Mouse (Mus musculus) CH12.LX (cell line): ENCODE measurements around the gene C330021F23Rik. TPM values are rescaled to one million over a fixed set of nuclear protein-coding genes. Genes with fewer than 3 reads are reported as not detected.
A peak's percentile ranks its signal among the peaks of the same experiment; 100 is the strongest.
"Not testable (repeated sequence)": the region's sequence is repeated elsewhere in the genome, so short reads cannot be mapped to it uniquely, and the experiment has no call there.

Experiments
- DNase-seq: peaks from one replicate; pipeline ENCODE4 v3.0.0-alpha.2; 2013; ENCODE audit errors: extremely low read depth
- H3K27ac ChIP-seq: 2 replicates; pipeline ENCODE4 v1.5.1; 2012; ENCODE audit warnings: low read depth, mild to moderate bottlenecking, control low read depth, moderate library complexity; ENCODE audit not compliant: insufficient read depth
- H3K27me3 ChIP-seq: replicated peaks from 2 replicates; pipeline ENCODE3; 2012; ENCODE audit warnings: inconsistent platforms
- H3K36me3 ChIP-seq, 2 experiments: replicated peaks in 1 of 2; 2 replicates each; pipeline versions ENCODE3 to v1.6.1; 2012; ENCODE audit warnings: inconsistent platforms in 1 of 2, low read length in 1 of 2, mild to moderate bottlenecking in 1 of 2, mixed read lengths in 1 of 2, moderate library complexity in 1 of 2; ENCODE audit not compliant: control insufficient read depth in 1 of 2, insufficient read depth in 1 of 2
- H3K4me1 ChIP-seq, 2 experiments: 2 replicates each; pipeline ENCODE4 v1.6.1; 2012; ENCODE audit warnings: inconsistent platforms in 1 of 2, moderate library complexity in 1 of 2; ENCODE audit not compliant: insufficient read depth in 2 of 2, control insufficient read depth in 1 of 2
- H3K4me2 ChIP-seq: 2 replicates; pipeline ENCODE4 v1.6.1; 2012; ENCODE audit warnings: low read depth, mild to moderate bottlenecking, control low read depth; ENCODE audit not compliant: poor library complexity, insufficient read depth, severe bottlenecking
- H3K4me3 ChIP-seq, 3 experiments: fragments of 150-350 bp in 1 of 3; sonication (generic) in 1 of 3; replicated peaks in 1 of 3; 2 replicates each; pipeline versions ENCODE3 to v1.5.1; 2011 to 2012; ENCODE audit warnings: low read depth in 2 of 3, low read length in 2 of 3, mild to moderate bottlenecking in 2 of 3, moderate library complexity in 2 of 3, control low read depth in 1 of 3, improper control_type of control experiment in 1 of 3, inconsistent platforms in 1 of 3, mixed read lengths in 1 of 3; ENCODE audit not compliant: poor library complexity in 1 of 3
- H3K79me2 ChIP-seq: replicated peaks from 2 replicates; pipeline ENCODE4 v1.6.1; 2012; ENCODE audit warnings: mild to moderate bottlenecking, moderate library complexity; ENCODE audit not compliant: control insufficient read depth, poor library complexity, insufficient read depth, severe bottlenecking; ENCODE audit errors: extremely low read depth
- H3K9ac ChIP-seq: 2 replicates; pipeline ENCODE4 v1.6.1; 2012; ENCODE audit warnings: low read depth, mild to moderate bottlenecking, control low read depth, moderate library complexity; ENCODE audit not compliant: insufficient read depth
- H3K9me3 ChIP-seq: replicated peaks from 2 replicates; pipeline ENCODE3; 2012; ENCODE audit warnings: low read length, inconsistent platforms, mixed read lengths
- BHLHE40 ChIP-seq: IDR thresholded peaks from 2 replicates; pipeline ENCODE4 v1.6.1; 2011; ENCODE audit warnings: mild to moderate bottlenecking, low read depth, low read length, improper control_type of control experiment
- CHD1 ChIP-seq: IDR thresholded peaks from 2 replicates; pipeline ENCODE4 v1.6.1; 2012; ENCODE audit warnings: low read depth, low read length, improper control_type of control experiment, inconsistent platforms
- CHD2 ChIP-seq: IDR thresholded peaks from 2 replicates; pipeline ENCODE4 v1.6.1; 2011; ENCODE audit warnings: low read length, improper control_type of control experiment
- CTCF ChIP-seq, 2 experiments: IDR thresholded peaks in 1 of 2; conservative IDR thresholded peaks in 1 of 2; 2 replicates each; pipeline ENCODE4 v1.5.1; 2011 to 2012; ENCODE audit warnings: low read depth in 2 of 2, low read length in 2 of 2, improper control_type of control experiment in 1 of 2, inconsistent platforms in 1 of 2, mild to moderate bottlenecking in 1 of 2, moderate library complexity in 1 of 2
- ELF1 ChIP-seq: IDR thresholded peaks from 2 replicates; pipeline ENCODE4 v1.6.1; 2014; ENCODE audit warnings: low read depth, mild to moderate bottlenecking, inconsistent platforms, low read length, improper control_type of control experiment
- EP300 ChIP-seq: IDR thresholded peaks from 2 replicates; pipeline ENCODE4 v1.6.1; 2011; ENCODE audit warnings: low read length, improper control_type of control experiment
- JUND ChIP-seq: conservative IDR thresholded peaks from 2 replicates; pipeline ENCODE4 v1.6.1; 2011; ENCODE audit warnings: low read depth, low read length, improper control_type of control experiment
- MAX ChIP-seq: IDR thresholded peaks from 2 replicates; pipeline ENCODE4 v1.6.1; 2011; ENCODE audit warnings: low read length, improper control_type of control experiment
- MYC ChIP-seq: IDR thresholded peaks from 2 replicates; pipeline ENCODE4 v1.6.1; 2011; ENCODE audit warnings: low read depth, mild to moderate bottlenecking, improper control_type of control experiment, low read length
- PAX5 ChIP-seq: IDR thresholded peaks from 2 replicates; pipeline ENCODE4 v1.6.1; 2012; ENCODE audit warnings: low read length, inconsistent platforms, mixed read lengths
- POLR2A ChIP-seq: IDR thresholded peaks from 2 replicates; pipeline ENCODE4 v1.6.1; 2011; ENCODE audit warnings: low read depth, mild to moderate bottlenecking, improper control_type of control experiment, low read length
- POLR2AphosphoS2 ChIP-seq: IDR thresholded peaks from 2 replicates; pipeline ENCODE4 v1.6.1; 2011; ENCODE audit warnings: low read depth, low read length, improper control_type of control experiment
- SIN3A ChIP-seq: IDR thresholded peaks from 2 replicates; pipeline ENCODE4 v1.6.1; 2012; ENCODE audit warnings: low read length, improper control_type of control experiment, inconsistent platforms
- TCF12 ChIP-seq: IDR thresholded peaks from 2 replicates; pipeline ENCODE4 v1.6.1; 2014; ENCODE audit warnings: low read depth, mild to moderate bottlenecking, inconsistent platforms, low read length, improper control_type of control experiment
- UBTF ChIP-seq: IDR thresholded peaks from 2 replicates; pipeline ENCODE4 v1.6.1; 2012; ENCODE audit warnings: low read depth, mild to moderate bottlenecking, inconsistent platforms, low read length, improper control_type of control experiment, moderate library complexity
- ZNF384 ChIP-seq: IDR thresholded peaks from 2 replicates; pipeline ENCODE4 v1.6.1; 2012; ENCODE audit warnings: low read depth, low read length, improper control_type of control experiment, inconsistent platforms
- dilution Hi-C: fragments of 300-500 bp; cut with MboI; formaldehyde crosslinking; loops from 2 replicates; pipeline ENCODE4 v1.14.3; 2020; ENCODE audit warnings: low sequenced_read_pairs; ENCODE audit not compliant: extremely low pct_unique_long_range_greater_than_20kb, extremely low pct_ligation_motif_present
- in situ Hi-C: fragments of 300-500 bp; cut with MboI; formaldehyde crosslinking; loops from 3 replicates; pipeline ENCODE4 v1.14.3; 2019; ENCODE audit warnings: low sequenced_read_pairs, low pct_ligation_motif_present, low pct_unique_long_range_greater_than_20kb, mixed read lengths
- polyA plus RNA-seq: library from polyadenylated mRNA; unstranded; fragments of >175 nt; gene quantifications from 2 replicates; pipeline ENCODE4 v1.2.1, GENCODE M21; 2012; ENCODE audit warnings: low read depth; ENCODE audit not compliant: insufficient read length
- total RNA-seq, 2 experiments: library from RNA; depleted of rRNA; stranded (reverse); fragments of 300-350 nt in 1 of 2; fragments of >200 nt in 1 of 2; gene quantifications; 2 replicates each; pipeline ENCODE4 v1.2.3; 2012 to 2014

Gene C330021F23Rik
- total and polyA plus RNA-seq, 3 experiments = 1.0 to 1.1 TPM; not detected in 1

DNA sequence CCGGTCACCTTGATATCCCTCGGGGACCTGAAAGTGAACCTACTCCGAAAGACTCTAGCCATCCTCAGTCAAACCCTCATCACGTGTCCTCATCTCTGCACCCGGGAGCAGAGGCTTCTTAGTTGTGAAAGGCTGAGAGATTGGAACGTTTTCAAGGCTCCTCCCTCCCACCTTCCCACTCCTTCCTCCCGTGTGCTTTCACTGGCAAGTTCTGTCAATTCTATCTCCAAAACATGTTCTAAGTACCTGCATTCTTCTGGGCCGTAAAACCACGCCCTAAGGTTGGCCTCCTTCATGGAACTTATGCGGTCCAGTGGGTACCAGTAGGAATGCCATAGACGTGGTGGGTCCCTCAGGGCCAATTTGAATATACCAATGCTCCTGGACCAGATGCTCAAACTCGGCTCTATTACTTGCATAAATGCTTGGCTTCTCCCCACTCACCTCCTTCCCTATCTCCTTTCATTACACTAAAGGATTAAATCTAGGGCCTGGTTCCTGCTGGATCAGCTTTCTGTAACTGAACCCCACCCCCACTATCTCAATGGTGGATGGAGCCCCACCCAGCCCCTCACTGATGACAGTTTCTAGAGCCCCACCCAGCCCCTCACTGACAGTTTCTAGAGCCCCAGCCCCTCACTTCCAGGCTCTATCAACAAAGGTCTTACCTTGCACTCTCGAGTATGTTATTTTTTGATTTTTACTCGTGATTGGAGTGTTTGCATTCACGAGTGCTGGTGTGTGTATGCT lies 8.6 kb downstream of the C330021F23Rik start:
- in situ Hi-C loops = loop anchor here (10.0 kb wide), 1 partner anchor 48 kb away; the partner anchor contains the start of genes Pcp2, Pet100 and Xab2
- H3K36me3 ChIP-seq = no peaks in the 10 kb centered on the region
- DNase-seq = no peak
- TF ChIP-seq MAX = no peak
- TF ChIP-seq ELF1 = no peak
- TF ChIP-seq POLR2A = no peak
- no peak for TF ChIP-seq SIN3A
- no peak for TF ChIP-seq POLR2AphosphoS2
- TF ChIP-seq, all 38 proteins: peak for 0
- H3K4me1 ChIP-seq = 0 out of 4 replicates have a peak, but pooled peaks cover 0 to 4% of the 10 kb centered on the region in 2 experiments
- H3K27me3 ChIP-seq = peaks cover 34% of the 10 kb centered on the region
- no peaks in the 10 kb centered on the region for H3K79me2 ChIP-seq
- H3K9ac ChIP-seq = no peak overlapping the region
- H3K27ac ChIP-seq = no peak overlapping the region
- dilution Hi-C loops = no loop called here
- H3K4me2 ChIP-seq = peak overlapping the region; percentile 25; the same call in 1 of the 2 replicates
- no peaks in the 10 kb centered on the region for H3K9me3 ChIP-seq
- H3K4me3 ChIP-seq = no peak overlapping the region

DNA sequence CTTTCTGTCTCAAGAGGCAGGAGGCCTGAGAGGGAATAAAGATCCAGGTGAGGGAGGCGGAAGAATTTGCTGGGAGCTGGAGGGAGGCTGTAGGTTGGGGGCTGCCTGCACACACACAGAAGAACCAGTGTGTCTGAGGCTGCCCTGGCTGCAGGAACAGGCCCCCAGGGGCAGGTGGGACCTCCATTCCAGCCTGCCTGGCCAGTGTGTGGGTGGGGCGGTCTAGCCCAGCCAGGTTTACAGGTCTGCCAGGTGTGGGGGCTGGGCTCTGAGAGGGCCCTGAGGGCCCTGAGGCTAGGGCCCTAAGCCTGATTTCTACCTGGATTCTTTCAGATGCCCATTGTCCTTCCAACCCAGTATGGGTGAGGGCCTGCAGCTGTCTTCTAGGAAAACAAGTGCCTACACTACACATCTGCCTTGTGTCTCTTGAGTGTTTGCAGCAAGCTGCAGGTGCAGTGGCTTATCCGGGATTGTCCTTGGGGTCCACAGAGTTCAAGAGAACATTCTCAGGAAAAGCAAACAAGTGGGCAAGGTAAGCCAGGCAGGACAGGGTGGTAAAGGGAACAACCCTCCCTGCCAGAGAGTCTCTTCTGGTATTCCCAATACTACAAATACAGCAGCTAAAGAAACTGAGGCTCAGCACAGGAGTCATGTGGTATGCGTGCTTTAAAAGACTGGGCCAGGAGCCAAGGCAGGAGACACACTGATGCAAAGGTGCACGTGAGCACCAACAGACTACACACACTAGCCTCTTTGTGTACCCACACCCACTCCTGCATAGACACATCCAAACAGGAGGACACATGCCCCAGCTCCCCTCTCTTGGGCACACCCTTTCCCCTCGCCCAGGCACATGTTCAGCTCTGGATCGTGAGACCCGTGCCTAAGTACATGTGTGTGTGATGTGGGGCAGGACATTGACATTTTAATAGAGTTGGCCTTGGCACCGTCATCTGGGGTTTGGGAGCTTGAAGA lies 11.9 kb downstream of the C330021F23Rik start:
- H3K4me3 ChIP-seq = no peak overlapping the region
- in situ Hi-C loops = loop anchor here (10.0 kb wide), 1 partner anchor 45 kb away; the partner anchor contains the start of genes Pcp2, Pet100 and Xab2
- no peak overlapping the region for H3K27ac ChIP-seq
- H3K9ac ChIP-seq = no peak overlapping the region
- H3K36me3 ChIP-seq = no peaks in the 10 kb centered on the region
- DNase-seq = no peak
- H3K4me1 ChIP-seq = 0 out of 4 replicates have a peak, but pooled peaks cover 0 to 4% of the 10 kb centered on the region in 2 experiments
- H3K27me3 ChIP-seq = peaks cover 28% of the 10 kb centered on the region
- TF ChIP-seq TCF12 (no peak), ELF1 (no peak), PAX5 (no peak), CHD1 (no peak), JUND (no peak), MYC (no peak), BHLHE40 (no peak), EP300 (no peak), UBTF (no peak), CTCF (conservative IDR thresholded peaks at IDR 0.05 in 1 of 2, IDR thresholded peaks at IDR 0.05 in 1 of 2; ENCODE audit: low read depth in 2 of 2, low read length in 2 of 2) (no peak), ZNF384 (no peak), CHD2 (no peak)
- dilution Hi-C loops = no loop called here
- no peak overlapping the region for H3K4me2 ChIP-seq
- no peaks in the 10 kb centered on the region for H3K9me3 ChIP-seq
- no peaks in the 10 kb centered on the region for H3K79me2 ChIP-seq

DNA sequence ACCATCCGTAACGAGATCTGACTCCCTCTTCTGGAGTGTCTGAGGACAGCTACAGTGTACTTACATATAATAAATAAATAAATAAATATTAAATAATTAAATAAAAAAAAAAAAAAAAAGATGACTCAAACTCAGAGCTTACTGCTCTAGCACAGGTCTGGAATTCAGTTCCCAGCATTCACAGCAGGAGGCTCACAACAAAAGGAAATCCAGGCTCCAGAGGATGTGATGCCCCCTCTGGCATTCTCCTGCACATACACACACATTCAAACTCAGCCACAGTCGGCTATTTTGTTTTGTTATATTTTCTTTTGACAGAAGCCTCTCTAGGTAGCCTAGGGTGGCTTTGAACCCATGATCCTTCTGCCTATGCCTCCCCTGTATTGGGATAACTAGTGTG lies 14.2 kb downstream of the C330021F23Rik start:
- H3K4me1 ChIP-seq, H3K79me2 ChIP-seq, H3K9ac ChIP-seq, dilution Hi-C loops, DNase-seq, H3K4me3 ChIP-seq, in situ Hi-C loops, H3K9me3 ChIP-seq, H3K4me2 ChIP-seq, H3K27ac ChIP-seq, H3K36me3 ChIP-seq: not testable (repeated sequence)
- peaks cover 36% of the 10 kb centered on the region for H3K27me3 ChIP-seq
